Mouse (Mus musculus) thymus, postnatal 4 days (tissue): ENCODE measurements around the gene Ppt2.

Source experiments
- DNase-seq: peaks from one replicate; pipeline ENCODE4 v3.0.0; 2021

Gene Ppt2

DNA sequence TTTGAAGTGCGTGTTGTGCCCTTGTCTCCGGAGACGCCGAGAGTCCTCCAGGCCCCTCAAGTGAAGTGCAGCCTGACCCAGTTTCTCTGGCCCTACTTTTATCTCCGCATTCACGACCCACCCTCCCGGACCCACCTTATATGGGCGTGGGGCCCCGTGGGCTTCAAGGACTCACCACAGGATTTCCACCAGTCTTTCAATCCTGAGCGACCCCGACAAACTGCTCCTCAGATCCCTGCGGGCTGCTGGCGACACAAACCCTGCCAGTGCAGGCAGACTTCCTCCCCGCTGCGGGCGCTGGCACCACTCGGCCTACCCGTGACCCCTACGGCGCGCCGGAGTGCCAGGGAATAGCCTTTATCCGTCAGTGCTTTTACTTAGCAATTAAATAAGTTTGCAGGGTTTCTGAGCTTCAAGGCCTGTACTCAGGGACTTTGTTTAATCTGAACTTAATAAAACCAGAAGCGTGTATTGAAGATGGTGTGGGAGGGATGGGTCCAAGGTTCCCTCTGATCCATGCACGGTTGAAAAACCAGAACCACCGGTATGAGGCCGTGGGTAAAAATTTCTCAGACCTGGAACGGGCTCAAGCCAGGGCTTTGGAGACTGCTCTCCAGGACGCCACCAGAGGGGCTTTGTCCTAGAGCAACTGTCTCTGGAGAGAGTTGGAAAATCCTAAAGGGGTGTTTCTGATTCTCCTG is at the start of gene Ppt2:
Gene Ppt2 (minus strand): TSS at position 568 of the 701 bp plus-strand sequence.
- peak; percentile 78 for DNase-seq

- DNase-seq: no peak
These were observed 48.4 kb upstream of the Ppt2 start for GRCm38 (mm10) chr17:34676671-34677070.

GRCm38 (mm10) chr17:34676093-34676460 is 47.8 kb upstream of the Ppt2 start:
- DNase-seq: no peak

- no peak for DNase-seq
These were observed 47.1 kb upstream of the Ppt2 start for GRCm38 (mm10) chr17:34675205-34676092.

DNA sequence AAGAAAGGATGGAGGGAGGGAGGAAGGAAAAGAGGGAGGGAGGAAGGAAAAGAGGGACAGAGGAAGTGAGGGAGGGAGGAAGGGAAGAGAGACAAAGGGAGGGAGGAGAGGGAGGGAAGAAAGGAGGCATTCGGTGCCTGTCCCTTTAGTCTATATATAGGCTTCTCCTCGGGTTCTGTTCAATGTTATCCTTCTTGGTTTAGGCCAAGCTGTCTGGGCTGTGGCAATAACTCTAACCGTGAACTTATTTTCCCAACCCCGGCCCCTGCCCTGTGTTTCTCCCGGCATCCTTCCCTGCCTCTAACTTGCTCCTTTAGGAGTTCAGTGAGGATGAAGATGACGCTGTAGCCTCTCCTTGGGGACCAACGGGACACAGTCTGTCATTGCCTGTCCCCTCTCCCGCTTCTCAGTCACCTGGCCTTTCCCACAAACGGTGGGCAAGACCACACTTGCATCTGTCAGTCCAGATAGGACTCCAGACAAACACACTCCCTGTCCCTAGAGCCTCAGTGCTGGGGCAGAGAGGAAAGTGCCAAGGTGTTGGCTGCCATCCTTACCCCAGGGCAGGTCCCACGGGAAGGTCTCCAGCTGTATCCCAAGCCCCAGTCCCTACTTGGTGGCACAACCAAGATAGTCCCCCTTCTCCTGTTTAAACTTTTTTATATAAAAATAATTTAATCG is 46.4 kb upstream of the Ppt2 start:
- no peak for DNase-seq

- no peak for DNase-seq
These were observed 44.8 kb upstream of the Ppt2 start for GRCm38 (mm10) chr17:34673139-34673538.

- DNase-seq: no peak
These were observed 44.0 kb upstream of the Ppt2 start for GRCm38 (mm10) chr17:34672246-34672792.

GRCm38 (mm10) chr17:34671151-34672066 is 43.1 kb upstream of the Ppt2 start:
- DNase-seq: no peak

DNA sequence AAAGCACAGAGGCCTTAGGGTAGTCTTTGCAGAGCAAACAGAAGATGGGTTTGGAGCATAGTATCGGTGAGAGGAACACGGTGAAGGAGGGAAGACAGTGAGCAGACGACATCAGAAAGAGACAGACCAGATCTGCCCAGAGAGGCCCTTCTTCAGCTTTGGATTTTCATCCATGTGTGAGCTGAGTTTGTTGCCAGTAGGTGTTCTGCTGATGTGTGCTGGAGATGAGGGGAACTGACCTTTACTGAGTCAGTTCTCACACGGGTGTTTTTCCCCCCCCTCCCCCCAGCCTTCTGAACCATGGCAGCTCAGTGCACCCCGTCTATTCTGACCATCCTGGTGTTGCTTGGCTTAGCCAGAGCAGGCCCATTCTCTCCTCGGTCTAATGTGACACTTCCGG is 41.9 kb upstream of the Ppt2 start, which contains the start of gene Tnxb:
Gene Tnxb (plus strand): TSS at position 301 of the 400 bp plus-strand sequence.
- no peak for DNase-seq

GRCm38 (mm10) chr17:34664472-34664871 is 36.2 kb upstream of the Ppt2 start:
- DNase-seq: no peak

DNA sequence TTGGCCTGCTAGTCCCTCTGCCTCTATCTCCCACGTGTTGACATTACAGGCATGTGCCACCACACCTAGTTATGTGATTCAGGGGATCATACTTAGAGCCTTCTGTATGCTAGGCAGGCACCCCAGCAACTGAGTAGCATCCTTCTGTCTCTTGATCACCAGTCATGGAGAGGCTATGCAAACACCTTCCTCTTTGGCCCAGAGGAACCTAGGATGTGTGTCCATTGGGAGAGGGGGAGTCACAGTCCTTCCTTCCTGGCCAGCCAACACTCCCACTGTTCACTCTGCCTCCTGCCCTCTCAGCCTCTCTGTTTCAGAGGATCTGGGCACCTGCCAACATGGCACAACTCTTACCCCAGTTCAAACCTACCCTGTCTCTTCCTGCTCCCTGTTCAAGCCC is 35.2 kb upstream of the Ppt2 start:
- no peak for DNase-seq

DNA sequence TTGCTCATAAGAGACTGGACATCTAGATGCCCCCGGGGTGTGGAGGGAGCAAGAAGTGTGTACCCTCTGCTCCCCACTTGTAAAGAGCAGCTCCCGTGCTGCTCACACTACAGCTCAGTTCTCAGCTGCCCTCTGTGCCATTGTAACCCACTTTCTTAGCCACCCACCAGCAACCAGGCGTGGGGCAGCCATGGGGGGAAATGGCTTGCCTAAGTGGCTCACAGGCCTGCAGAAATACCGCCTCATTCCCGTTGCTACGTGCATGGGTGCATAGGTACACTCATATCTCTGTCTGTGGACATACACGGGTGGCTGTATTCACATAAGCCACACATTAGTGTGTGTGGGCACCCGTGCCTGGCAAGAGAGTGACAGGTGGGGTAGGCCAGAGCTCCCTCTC is 34.7 kb upstream of the Ppt2 start:
- DNase-seq: no peak

DNA sequence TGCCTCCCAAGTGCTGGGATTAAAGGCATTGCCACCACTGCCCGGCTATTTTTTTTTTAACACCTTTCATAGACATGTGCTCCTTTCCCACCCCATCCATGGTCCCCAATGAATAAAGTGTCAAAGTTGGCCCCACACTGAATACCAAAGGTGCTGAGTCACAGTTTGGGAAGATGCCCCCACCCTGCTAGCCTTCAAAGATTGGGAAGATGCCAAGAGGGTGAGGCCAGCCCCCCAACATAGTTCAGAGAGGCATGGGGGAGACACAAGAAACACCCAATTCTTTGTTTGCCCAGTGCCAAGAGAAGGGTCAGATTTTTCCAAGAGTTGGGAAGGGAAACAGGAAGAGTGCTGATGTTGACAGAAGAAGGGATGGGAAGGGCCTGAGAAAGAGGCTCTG is 34.2 kb upstream of the Ppt2 start:
- no peak for DNase-seq

DNA sequence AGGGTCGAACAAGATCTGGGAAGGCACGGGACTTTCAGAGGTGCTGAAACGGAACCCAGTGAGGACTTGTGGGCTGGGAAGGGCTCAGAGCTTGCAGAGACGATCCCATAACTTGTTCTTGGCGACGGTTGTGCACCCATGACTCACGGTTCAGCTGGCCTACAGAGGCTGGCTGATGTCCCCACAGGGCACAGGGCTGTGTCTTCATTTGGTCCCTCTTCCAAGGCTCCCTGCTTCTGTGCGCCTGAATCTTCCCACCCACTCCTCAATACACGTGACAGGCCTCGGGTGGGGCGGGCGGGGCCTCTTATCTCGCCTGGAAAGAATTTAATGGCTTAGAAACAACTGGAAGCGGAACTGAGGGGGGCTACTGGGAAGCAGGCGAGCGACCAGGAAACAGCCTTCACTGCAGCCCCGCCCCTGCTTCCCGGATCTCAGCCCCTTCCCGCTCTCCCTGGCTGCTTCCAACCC is 32.8 kb upstream of the Ppt2 start:
- DNase-seq: no peak

DNA sequence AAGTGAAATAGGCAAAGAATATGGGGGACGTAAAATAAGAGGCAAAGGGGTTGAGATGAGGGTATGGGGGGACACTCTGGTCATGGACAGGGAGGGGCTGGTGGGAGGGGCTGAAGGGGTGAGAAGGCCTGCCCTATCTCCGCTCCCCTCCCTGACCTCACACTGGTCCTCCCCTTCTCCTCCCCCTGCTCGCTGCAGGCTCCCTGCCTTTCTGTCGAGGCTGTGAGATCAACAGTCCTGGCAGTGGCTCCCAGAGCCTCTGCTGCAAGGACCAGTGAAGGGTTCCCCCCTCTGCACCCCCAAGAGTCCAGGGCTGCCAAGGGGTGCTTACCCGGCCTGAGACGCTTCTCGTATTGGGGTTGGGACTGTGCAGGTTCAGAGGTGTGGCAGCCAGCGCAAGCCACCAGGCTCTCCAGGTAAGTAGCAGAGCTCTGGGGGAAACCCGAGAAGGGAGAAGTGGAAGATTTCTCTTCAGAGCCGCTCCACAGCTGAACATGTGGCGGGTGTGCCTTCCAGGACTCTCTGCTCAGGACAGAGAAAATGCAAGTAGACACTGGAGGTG is 32.0 kb upstream of the Ppt2 start:
- DNase-seq: no peak

DNA sequence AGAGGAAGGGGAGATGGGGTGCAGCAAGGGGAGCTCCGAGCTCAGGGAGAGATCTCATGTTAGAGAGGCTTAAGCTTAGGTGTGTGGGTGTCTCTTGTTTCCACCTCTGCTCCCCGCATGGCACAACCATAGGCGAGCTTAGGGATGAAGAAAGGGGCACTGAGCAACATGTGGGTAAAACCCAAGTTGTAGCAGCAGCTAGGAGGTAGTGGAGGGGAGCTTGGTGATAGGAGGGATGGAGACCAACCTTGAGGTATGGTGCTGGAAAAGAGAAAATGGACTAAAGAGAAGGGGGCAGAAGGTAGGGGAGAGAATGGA is 31.5 kb upstream of the Ppt2 start:
- DNase-seq: no peak

DNA sequence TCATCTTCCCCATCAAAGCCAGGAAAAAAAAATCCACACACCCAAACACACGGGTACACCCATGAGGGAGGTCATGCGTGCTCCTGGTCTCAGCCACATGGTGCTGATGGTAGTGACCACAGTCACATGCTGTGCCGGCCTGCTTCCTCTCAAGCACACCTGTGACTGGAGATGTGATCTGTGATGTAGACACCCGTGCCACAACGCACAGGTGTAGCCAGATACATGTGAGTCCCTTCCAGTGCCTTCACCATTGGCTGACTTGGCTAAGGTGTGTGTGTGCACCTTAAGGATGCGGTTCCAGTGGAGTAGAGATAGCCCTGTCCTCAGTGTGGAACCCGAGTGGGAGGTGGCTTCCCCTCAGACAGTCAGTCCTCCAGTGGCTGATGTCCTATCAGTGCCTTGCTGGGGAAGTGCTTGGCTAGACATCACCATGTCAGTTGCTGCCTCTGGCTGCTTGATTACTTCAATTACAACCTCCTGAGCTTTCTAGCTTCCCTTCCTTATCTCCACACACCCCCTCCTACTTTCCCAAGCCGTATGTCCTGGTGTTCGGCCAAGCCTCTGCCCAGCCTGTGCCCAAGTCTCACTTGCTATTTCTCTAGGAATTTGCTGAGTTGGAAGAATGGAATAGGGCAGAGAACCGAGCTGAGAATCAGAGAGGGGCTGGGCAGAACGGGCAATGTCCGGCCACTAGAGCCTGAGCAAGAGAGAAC is 31.0 kb upstream of the Ppt2 start:
- DNase-seq: no peak

DNA sequence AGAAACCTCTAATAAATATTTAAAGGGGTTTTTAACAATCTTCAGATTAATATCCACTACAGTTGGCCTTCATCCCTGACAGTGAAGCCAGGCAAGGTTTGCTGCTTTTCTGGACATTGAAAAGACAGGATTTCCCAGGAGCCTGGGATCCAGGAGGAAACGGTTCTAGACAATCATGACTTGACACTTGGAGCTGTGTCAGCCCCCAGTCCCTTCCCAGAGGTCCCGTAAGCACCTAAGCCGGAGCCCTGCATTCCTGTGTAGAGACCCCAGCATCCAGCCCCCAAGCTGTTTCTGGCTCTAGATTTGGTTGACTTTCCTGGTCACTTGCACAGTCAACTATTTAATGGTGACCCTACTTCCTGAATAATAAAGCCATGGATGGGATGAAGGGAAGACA is 30.3 kb upstream of the Ppt2 start:
- DNase-seq: no peak

GRCm38 (mm10) chr17:34658145-34658544 is 29.8 kb upstream of the Ppt2 start:
- no peak for DNase-seq

DNA sequence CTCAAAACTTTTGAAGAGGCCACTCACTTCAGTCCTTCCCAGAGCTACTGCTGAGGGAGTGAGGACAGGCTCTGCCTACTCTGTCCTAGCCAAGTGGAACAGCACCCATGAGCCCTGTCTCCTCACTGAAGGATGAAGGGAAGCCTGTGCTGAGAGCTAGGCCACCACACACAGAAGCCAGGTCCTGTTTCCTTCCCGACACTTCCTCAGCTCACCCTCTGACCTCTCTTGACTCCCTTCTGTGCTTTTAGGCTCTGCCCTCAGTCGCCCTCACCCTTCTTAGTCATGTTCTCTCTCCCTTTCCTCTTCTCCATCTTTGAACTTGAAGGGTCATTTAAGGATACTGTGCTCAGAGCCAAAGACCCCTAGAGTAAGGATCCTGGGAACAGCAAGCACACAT is 29.0 kb upstream of the Ppt2 start:
- DNase-seq: no peak

GRCm38 (mm10) chr17:34656666-34657065 is 28.4 kb upstream of the Ppt2 start:
- no peak for DNase-seq
